Mouse (Mus musculus): ENCODE measurements around the gene Calhm2. TPM values are rescaled to one million over a fixed set of nuclear protein-coding genes. Genes with fewer than 3 reads are reported as not detected.

Calhm2 gene
- polyA plus RNA-seq, 1 experiment, result not detected

GRCm38 (mm10) chr19:47128164-47128563, 9.9 kb downstream of the Calhm2 start:
- TF ChIP-seq GATA1 (IDR thresholded peaks at IDR 0.05; ENCODE audit: low read length), result no peak

- TF ChIP-seq GATA1 (IDR thresholded peaks at IDR 0.05; ENCODE audit: low read length), result no peak
Measured at GRCm38 (mm10) chr19:47122802-47123201, 15.3 kb downstream of the Calhm2 start.

GRCm38 (mm10) chr19:47121054-47121453, 17.0 kb downstream of the Calhm2 start:
- no peak for TF ChIP-seq GATA1 (IDR thresholded peaks at IDR 0.05; ENCODE audit: low read length)

GRCm38 (mm10) chr19:47118634-47119033, 19.5 kb downstream of the Calhm2 start:
- TF ChIP-seq GATA1 (IDR thresholded peaks at IDR 0.05; ENCODE audit: low read length), result no peak

GRCm38 (mm10) chr19:47104641-47105271, 33.3 kb downstream of the Calhm2 start:
- no peak for TF ChIP-seq GATA1 (IDR thresholded peaks at IDR 0.05; ENCODE audit: low read length)

- TF ChIP-seq GATA1 (IDR thresholded peaks at IDR 0.05; ENCODE audit: low read length), result no peak
Measured at GRCm38 (mm10) chr19:47101080-47101479, 37.0 kb downstream of the Calhm2 start.

- no peak for TF ChIP-seq GATA1 (IDR thresholded peaks at IDR 0.05; ENCODE audit: low read length)
Measured at GRCm38 (mm10) chr19:47090550-47091156, 47.4 kb downstream of the Calhm2 start, which contains the start of the genes Usmg5 and Pdcd11. Usmg5 (minus strand) TSS chr19:47090647. Pdcd11 (plus strand) TSS chr19:47090768.

GRCm38 (mm10) chr19:47089718-47090525, 48.2 kb downstream of the Calhm2 start:
- no peak for TF ChIP-seq GATA1 (IDR thresholded peaks at IDR 0.05; ENCODE audit: low read length)

GRCm38 (mm10) chr19:47088226-47088625, 49.9 kb downstream of the Calhm2 start:
- no peak for TF ChIP-seq GATA1 (IDR thresholded peaks at IDR 0.05; ENCODE audit: low read length)

- no peak for TF ChIP-seq GATA1 (IDR thresholded peaks at IDR 0.05; ENCODE audit: low read length)
Measured at GRCm38 (mm10) chr19:47067924-47068611, 70.0 kb downstream of the Calhm2 start.

GRCm38 (mm10) chr19:47067096-47067882, 70.8 kb downstream of the Calhm2 start, which contains the start of gene Taf5:
Taf5 (plus strand) TSS chr19:47067746.
- no peak for TF ChIP-seq GATA1 (IDR thresholded peaks at IDR 0.05; ENCODE audit: low read length)

- TF ChIP-seq GATA1 (IDR thresholded peaks at IDR 0.05; ENCODE audit: low read length), result no peak
Measured at GRCm38 (mm10) chr19:47065860-47066259, 72.2 kb downstream of the Calhm2 start.

GRCm38 (mm10) chr19:47057684-47058083, 80.4 kb downstream of the Calhm2 start:
- no peak for TF ChIP-seq GATA1 (IDR thresholded peaks at IDR 0.05; ENCODE audit: low read length)

Other genes with a start within 250 kb of the Calhm2 start
- gene Ina, start 123.6 kb downstream of the Calhm2 start, polyA plus RNA-seq (2012), result 0.02 TPM in 1 of 2 replicates, not detected in the other
- 6.8 and 14.2 TPM in 2 replicates for gene Nt5c2, start 123.1 kb downstream of the Calhm2 start, polyA plus RNA-seq (2012)
- gene Pcgf6, start 87.4 kb downstream of the Calhm2 start, polyA plus RNA-seq (2012), result 20.0 and 27.5 TPM in 2 replicates
- 8.6 and 10.4 TPM in 2 replicates for gene Taf5, start 70.5 kb downstream of the Calhm2 start, polyA plus RNA-seq (2012)
- 20.2 and 37.3 TPM in 2 replicates for gene Usmg5, start 47.6 kb downstream of the Calhm2 start, polyA plus RNA-seq (2012)
- gene Pdcd11, start 47.5 kb downstream of the Calhm2 start, polyA plus RNA-seq (2012), result 34.2 and 35.9 TPM in 2 replicates
- not detected in 2 replicates for gene Calhm1, start 6.0 kb upstream of the Calhm2 start, polyA plus RNA-seq (2012)
- gene Calhm3, start 19.5 kb upstream of the Calhm2 start, polyA plus RNA-seq (2012), result not detected in 2 replicates
- not detected in 2 replicates for gene Neurl1a, start 40.5 kb upstream of the Calhm2 start, polyA plus RNA-seq (2012)